Mouse (Mus musculus): Measurements from ENCODE around the gene Slc10a6. TPM values are rescaled to one million over a fixed set of nuclear protein-coding genes. Genes with fewer than 3 reads are reported as not detected.

Slc10a6 gene
- not detected for polyA plus RNA-seq (2017; shearing (Covaris generic))

DNA sequence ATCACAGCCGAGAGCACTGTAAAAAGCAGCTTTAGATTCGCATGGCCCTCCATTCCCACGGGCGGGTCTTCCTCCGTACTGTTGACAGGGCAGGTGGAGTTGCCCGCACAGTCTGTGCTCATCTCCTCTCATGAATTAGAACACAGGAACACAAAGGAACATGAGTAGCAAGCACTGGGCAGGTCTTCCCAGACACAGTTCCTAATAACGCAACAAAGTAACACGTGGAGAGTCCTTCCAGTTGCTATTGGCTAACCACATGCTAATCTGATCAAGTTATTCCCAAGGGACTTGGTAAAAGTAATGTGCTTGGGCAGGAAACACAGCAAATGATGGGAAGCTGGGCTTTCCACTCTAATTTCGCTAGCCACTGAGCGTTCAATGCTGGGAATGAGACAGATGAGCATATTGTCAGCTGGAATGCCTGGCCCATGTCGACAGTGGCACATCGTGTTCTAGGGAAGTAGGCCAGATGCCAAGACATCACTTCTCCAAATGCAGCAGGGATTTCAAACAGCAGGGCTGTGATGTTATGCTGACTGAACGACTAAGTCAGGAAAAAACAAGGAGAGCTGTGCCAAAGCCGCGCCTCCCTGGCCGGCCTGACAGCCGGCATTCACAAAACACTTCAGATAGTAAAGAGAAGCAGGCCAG, at the start of gene Slc10a6:
Gene Slc10a6 (minus strand): TSS at position 293 of the 654 bp plus-strand sequence.

DNA sequence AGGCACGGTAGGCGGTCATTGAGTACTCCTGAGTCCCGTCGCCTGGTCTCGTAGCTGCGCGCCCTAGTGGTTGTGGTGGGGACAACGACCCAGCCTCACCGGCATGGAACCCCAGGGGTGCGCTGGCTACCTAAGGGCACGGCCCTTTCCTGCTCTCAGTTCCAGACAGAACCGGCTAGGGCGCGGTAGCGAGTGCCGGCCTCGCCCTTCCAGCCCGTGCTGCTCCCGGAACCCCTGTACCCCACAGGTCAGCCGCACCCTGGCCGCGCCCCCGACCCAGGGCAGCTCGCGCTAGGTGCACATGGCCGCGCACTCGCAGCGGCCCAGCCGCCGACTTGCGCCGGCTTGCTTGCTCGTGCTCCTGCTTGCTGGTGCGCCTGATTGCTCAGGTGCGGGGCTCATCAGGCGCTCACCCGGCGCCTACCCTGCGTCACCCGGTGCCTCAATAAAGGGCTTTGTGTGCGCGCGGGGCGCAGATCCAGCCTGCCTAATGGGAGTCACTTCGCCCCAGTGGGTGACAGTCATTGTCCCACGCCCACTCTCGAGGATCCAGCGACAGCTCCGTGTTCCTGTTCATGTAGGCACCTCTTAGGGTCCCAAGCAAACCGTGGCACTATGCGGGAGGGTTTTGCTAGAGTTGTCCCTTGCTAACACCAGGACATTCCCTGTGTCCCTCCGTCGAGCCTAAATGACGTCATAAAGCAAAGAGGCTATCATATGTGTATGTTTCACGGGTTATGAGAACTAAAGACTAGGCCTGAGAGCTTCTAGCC, 26.3 kb upstream of the Slc10a6 start, which contains the start of gene 1700016H13Rik:
Gene 1700016H13Rik (minus strand): TSS at position 665 of the 773 bp plus-strand sequence.

Other genes starting within 250 kb of the Slc10a6 start
- 26.4 TPM for gene Ptpn13, start 204.2 kb downstream of the Slc10a6 start, polyA plus RNA-seq (2017; shearing (Covaris generic))
- gene 1700016H13Rik, start 26.6 kb upstream of the Slc10a6 start, polyA plus RNA-seq (2017; shearing (Covaris generic)): not detected
- gene Aff1, start 63.0 kb upstream of the Slc10a6 start, polyA plus RNA-seq (2017; shearing (Covaris generic)): 28.6 TPM

All from CD4-positive, CD25-positive, alpha-beta regulatory T cell, adult 9 weeks (primary cell).